Mouse (Mus musculus) layer of hippocampus, adult 2 months (tissue): ENCODE results near the gene Dkkl1. TPM values are rescaled to one million over a fixed set of nuclear protein-coding genes. Genes with fewer than 3 reads are reported as not detected.

ENCODE experiments used
- DNase-seq, 2 experiments: peaks; one replicate each; pipeline ENCODE4 v3.0.0; 2022; ENCODE audit warnings: low spot score in 2 of 2
- H3K27ac ChIP-seq: fragments of 200-600 bp; 2 replicates; pipeline ENCODE4 v1.8.1; 2022
- H3K4me3 ChIP-seq: fragments of 200-600 bp; 2 replicates; pipeline ENCODE4 v1.8.1; 2022; ENCODE audit warnings: mild to moderate bottlenecking
- CTCF ChIP-seq: fragments of 200-600 bp; conservative IDR thresholded peaks from 2 replicates; pipeline ENCODE4 v1.8.1; 2022; ENCODE audit warnings: antibody characterized with exemption, mild to moderate bottlenecking, moderate library complexity
- total RNA-seq, 2 experiments: library from RNA; stranded (reverse); gene quantifications; 2 replicates each; pipeline ENCODE4 v1.2.3; 2021

Gene Dkkl1
- total RNA-seq, 2 experiments from 2014 or later, result 1.6 TPM

DNA sequence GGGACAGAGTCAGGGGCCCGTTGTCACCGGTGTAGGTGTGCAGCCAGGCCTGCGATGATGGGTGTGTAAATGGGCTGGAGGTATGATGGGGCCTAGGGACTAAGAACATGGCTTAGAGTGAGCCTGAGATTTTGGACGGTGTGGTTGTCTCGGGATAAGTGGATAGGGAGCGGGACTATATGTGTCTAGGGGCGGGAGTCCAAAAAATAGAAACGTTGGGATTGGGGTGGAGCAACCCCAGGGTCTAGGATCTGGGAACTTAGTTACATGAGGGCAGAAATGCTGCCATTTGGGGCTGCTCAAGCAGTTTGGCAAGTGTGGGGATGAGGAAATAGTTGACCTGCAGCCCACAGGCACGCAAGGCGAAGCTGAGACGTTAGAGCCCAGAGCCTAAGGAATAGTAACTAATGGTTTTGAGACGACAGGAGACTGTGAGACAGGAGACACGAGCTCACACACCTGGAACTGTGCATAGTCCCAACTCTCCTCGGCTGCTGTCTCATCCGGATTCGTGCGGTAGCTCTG lies 23.8 kb upstream of the Dkkl1 start:
- TF ChIP-seq CTCF, result no peak
- no peak overlapping the region; the same call in 1 of the 2 replicates for H3K4me3 ChIP-seq
- H3K27ac ChIP-seq, result peak overlapping the region; percentile 92
- DNase-seq, result no peak

DNA sequence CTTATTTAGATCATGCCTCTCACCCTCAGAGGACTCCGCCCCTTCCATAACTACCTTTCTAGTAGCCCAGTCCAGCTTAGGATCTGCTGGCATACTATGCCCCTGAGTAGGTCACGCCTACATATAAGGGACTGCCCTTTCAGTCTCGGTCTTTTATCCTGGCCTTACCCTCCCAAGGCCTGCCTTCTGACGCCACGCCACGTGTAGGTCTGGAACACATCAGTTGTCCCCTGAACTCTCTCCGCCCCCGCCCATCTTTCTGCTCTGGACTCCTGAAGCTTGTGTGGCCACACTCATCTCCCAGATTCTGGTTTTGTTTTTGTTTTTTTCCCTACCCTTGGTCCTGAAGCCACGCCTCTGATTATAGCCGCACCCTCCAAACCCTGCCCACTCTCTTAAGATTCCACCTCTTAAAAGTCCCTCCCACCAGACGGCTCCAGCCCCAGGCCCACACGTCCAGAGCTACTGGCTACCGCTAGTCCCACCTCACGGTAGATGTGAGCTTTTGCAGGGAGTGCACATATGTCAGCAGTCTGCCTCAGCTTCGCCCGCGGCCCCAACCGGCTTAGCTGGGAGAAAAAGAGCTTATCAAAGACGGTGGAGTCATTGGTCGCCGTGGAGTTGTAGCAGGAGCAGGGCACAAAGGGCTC lies 23.1 kb upstream of the Dkkl1 start:
- H3K4me3 ChIP-seq, result peak overlapping the region; percentile 2; the same call in 1 of the 2 replicates
- TF ChIP-seq CTCF, result no peak
- no peak for DNase-seq
- H3K27ac ChIP-seq, result peak overlapping the region; percentile 92

DNA sequence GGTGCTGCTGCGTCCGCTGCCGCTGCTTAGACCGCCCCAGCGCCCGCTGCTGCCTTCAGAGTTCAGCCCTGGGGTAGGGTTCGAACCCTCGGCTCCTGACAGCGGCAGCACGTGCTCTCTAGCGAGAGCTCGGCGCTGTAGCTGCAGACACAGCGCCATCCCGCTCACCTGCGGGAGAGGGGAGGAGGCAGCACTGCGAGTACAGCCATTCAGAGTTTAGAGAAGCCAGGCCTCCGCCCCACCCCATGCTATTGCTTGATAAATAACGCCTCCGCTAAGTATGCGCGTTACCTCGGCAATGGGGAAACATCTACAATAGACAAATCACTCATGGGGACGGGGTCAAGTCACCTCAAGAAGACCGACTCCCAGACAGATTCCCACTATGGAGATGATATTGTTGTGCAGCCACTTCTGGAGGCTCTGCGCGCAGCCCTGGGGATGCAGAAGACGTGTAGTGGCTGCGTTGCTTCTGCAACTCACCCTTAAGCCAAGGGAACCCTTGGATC lies 22.4 kb upstream of the Dkkl1 start:
- peak in 1 of 2 experiments; percentile 25 for DNase-seq
- H3K4me3 ChIP-seq, result peak overlapping the region; percentile 37
- TF ChIP-seq CTCF, result no peak
- peak overlapping the region; percentile 92 for H3K27ac ChIP-seq

DNA sequence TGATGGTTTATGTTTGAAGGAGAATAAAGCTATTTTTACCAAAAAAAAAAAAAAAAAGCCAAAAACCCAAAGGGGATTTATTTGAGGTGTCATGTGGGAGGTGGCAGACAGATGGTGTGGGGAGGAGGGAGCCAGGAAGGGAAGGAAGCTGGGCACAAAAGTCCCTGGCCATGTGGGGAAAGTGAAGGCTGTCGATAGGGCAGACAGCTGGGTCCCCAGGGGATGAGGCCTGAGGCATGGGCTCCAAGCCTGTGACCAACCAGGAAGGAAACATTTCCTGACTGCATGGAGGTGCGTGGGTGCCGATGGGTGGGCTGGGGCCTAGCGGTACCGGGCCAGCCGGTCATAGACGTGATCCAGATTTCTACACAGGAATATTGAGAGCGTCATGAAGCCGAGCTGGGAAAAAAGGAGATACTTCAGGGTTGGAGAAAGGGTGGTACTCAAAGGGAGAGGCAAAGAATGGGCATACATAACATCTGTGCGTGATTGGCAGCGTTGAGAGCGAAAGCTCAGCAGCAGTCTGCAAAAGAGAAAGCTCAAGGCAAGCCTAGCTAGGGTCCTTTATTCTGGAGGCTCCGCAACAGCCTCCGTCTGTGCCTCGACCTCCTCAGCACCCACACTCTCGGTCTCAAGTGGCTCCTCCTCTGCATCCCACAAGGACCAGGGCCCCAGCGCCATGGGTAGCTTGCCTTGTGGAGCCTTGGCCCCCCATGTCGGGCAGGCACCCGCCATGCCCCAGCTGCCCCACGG lies 21.8 kb upstream of the Dkkl1 start:
- TF ChIP-seq CTCF, result no peak

DNA sequence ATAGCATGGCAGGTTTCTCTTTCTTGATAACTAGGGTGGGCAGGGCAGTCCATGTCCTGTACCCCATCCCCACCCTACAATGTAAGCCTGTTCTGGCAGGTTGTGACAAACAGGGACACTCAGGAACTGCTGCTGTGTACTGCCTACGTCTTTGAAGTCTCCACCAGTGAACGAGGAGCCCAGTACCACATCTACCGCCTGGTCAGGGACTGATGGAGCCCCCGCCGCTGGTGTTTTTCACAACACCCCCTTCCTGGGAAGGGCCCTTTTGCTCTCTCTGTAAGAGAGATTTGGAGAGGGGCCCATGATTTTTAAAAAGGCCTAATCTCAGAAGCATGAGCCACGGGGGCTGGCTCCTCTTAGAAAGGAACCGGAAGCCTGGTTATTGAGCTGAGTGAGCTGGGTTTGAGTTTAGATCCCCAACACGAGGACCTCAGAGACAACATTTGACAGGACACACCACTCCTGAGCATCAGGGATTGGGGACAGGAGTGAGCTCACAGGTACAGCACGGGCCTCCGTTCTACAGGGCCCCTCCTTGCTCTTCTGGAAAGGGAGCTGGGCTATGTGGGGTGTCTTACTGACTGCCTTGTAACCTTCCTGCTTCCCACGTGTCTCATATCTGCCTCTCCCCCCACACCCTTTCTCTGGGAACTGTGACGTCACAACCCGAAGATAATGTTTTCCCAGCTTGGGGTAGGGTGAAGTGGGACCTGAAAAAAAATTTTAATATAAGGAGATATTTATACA lies 20.9 kb upstream of the Dkkl1 start:
- H3K4me3 ChIP-seq, result no peak overlapping the region
- peak in 1 of 2 experiments; percentile 24 for DNase-seq
- peak overlapping the region; percentile 92 for H3K27ac ChIP-seq
- TF ChIP-seq CTCF, result no peak

More for the DNA sequence above, 21.8 kb upstream of the Dkkl1 start:
- peak overlapping the region; percentile 92 for H3K27ac ChIP-seq
- DNase-seq, result peak; percentile 75 to 83
- H3K4me3 ChIP-seq, result peak overlapping the region; percentile 37

DNA sequence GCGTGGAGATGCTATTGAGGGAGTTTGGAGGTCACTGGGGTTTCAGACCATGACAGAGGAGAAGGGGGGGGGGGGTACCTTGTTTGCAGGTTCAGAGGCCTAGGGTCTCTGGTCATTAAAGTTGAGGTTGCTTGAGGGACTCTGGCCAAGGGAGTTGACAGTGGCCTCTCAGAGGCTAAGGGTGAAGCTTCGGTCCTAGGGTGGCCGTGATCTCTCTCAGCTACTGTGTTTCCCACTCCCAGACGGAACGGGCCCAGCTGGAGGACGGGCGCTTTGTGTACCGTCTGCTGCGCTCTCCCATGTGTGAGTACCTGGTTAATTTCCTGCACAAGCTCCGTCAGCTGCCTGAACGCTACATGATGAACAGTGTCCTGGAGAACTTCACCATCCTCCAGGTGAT lies 20.0 kb upstream of the Dkkl1 start:
- Histone ChIP-seq H3K27ac (no peak overlapping the region), H3K4me3 (no peak overlapping the region)
- no peak for TF ChIP-seq CTCF
- no peak for DNase-seq

DNA sequence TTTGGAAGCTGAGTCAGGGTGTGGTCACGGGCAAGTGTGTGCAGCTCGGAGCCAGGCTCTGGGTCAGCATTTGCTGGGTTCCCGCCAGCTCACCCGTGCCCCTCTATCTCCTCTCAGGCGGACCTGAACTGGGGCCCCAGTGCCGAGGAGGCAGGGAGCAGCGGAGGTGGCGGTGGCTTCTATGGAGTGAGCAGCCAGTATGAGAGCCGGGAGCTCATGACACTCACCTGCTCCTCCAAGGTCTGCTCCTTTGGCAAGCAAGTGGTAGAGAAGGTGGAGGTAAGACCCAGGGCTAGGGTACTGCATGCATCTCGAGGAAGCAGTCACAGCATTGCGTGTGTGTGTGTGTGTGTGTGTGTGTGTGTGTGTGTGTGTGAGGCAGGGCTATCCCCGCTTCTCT lies 19.2 kb upstream of the Dkkl1 start:
- no peak for DNase-seq
- no peak for TF ChIP-seq CTCF
- no peak overlapping the region for H3K4me3 ChIP-seq
- H3K27ac ChIP-seq, result no peak overlapping the region

DNA sequence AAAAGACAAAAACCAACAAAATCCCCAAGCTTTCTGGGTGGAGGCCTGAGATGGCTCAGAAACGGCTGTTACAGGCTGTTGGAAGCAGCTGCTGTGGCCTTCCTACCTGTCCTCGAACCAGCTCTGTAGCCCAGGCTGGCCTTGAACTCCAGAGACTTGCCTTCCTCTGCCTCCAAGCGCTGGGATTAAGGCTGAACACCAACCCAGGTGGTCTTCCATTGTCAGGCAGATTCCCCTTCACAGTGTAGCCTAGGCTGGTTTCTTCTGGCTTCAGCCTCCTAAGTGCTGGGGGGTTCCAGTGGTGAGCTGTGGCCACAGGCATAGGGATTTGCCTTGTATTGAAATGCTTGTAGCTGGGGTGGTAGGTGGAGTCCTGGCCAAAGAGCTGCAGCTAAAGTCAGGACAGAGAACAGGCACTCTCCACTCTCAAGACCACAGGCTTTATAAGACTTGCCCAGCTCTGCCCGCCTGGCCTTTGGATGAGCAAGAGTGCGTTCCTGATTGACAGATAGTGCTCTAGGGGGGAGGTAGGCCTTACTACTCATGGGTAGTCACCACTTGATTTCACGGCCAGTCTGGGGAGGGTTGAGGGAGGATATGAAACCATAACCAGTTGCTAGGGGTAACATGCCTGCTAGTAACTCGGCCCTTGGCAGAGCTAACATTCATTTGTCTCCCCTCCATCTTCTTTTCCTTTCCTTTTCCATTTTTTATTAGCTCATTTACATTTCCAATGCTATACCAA lies 17.7 kb upstream of the Dkkl1 start:
- no peak for TF ChIP-seq CTCF
- Histone ChIP-seq H3K4me3 (no peak overlapping the region), H3K27ac (no peak overlapping the region)
- no peak for DNase-seq

DNA sequence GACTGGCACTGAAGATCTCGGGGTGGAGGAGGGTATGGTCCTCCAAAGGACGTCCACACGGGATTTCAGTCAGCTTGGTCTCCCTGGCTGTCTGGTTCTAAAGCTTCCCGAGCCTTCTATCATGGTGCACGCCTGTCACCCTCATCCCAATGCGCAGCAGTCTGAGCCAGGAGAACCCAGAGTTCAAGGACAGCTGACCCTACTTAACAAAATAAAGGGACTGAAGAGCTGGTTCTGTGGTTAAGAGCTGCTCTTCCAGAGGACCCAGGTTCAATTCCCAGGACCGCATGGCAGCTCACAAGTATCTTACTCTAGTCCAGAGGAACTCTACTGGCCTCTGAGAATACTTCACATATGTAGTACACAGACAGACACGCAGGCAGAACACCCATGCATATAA lies 17.1 kb upstream of the Dkkl1 start:
- Histone ChIP-seq H3K4me3 (no peak overlapping the region), H3K27ac (no peak overlapping the region)
- no peak for TF ChIP-seq CTCF
- no peak for DNase-seq

DNA sequence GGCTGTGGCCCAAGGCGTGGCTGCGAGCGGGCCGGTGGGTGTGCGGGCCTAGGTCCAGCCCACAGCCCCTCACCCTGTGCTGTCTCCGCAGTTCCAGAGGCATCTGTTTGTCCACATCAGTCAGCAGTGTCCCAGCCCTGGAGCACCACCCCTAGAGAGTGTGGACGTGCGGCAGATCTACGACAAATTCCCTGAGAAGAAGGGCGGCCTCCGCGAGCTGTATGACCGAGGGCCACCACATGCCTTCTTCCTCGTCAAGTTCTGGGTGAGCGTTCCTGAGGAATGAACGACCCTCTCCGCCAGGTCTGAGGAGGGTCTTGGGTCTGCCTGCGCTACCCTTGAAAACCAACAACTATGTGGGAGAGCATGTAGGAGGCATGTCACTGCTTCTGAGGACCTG lies 16.6 kb upstream of the Dkkl1 start:
- no peak for TF ChIP-seq CTCF
- Histone ChIP-seq H3K27ac (no peak overlapping the region), H3K4me3 (no peak overlapping the region)
- DNase-seq, result no peak

DNA sequence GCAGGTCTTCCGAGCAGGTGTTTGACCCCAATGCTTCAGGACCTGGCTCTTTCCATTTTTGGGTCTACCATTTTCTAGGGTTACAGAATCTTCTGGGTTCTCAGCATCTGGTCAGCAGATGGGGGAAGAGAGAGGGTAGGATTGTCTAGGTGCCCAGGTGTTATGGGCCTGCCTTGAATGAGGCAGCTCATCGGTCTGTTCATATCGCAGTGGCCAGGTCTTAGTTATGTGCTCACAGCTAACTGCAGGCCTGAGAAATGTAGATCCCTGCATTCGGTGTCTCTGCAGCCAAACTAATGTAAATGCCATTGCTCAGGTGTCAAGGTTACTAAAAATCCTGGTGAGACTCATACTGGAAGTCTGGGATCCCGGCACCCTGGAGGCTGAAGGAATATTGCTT lies 14.5 kb upstream of the Dkkl1 start:
- no peak for TF ChIP-seq CTCF
- H3K4me3 ChIP-seq, result no peak overlapping the region
- no peak for DNase-seq
- H3K27ac ChIP-seq, result no peak overlapping the region

DNA sequence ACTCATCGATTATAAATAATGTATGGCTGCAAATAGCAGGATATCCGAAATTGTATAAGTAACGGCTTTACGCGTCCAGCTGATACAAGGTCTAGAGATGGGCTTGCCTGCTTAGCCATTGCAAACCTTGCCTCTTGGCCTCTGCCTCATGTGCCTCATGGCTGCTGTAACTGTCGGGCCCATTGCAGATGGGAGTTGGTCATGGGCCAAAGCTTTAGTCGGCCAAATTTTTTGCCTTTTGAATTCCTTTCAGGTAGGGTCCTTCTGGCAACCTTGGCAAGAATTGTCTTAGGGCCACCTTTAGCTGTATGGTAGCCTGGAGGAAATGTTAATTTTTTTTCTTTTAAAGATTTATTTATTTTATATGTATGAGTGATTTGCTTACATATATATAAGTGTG lies 12.9 kb upstream of the Dkkl1 start:
- TF ChIP-seq CTCF, result no peak
- no peak for DNase-seq
- no peak overlapping the region for H3K4me3 ChIP-seq
- H3K27ac ChIP-seq, result no peak overlapping the region
